Mouse (Mus musculus): ENCODE measurements around the gene Cxcr1. TPM values are rescaled to one million over a fixed set of nuclear protein-coding genes. Genes with fewer than 3 reads are reported as not detected.

The Cxcr1 gene
- not detected in 2 replicates for total RNA-seq (2014; rRNA removed; ENCODE audit: low replicate concordance)
- not detected in 2 replicates for polyA plus RNA-seq (2015; fragmentation: Nextera tagmentation; extraction: Ambion mirVana)

- Histone ChIP-seq H3K9me3 (replicated peaks; ENCODE audit: control insufficient read depth, low read length) (no peaks in the 10 kb centered on the region), H3K36me3 (replicated peaks; ENCODE audit: control insufficient read depth, insufficient read depth, low read length) (no peaks in the 10 kb centered on the region), H3K27me3 (ENCODE audit: control insufficient read depth, insufficient read depth, low read length) (no peaks in the 10 kb centered on the region), H3K4me1 (ENCODE audit: control insufficient read depth, insufficient read depth) (no peaks in the 10 kb centered on the region), H3K4me3 (ENCODE audit: low read depth, low read length) (no peak within 1 kb of the TSS), H3K9ac (replicated peaks; ENCODE audit: low read depth, low read length) (no peak within 1 kb of the TSS), H3K27ac (ENCODE audit: low read depth) (no peak within 1 kb of the TSS), H3K4me2 (ENCODE audit: low read depth, low read length) (no peak within 1 kb of the TSS)
- ATAC-seq (ENCODE audit: insufficient read depth, low read depth) (no peak), DNase-seq (ENCODE audit: low spot score) (no peak)
- 71% methylated on average over 8 of the region's 8 CpGs for WGBS
- no peak for TF ChIP-seq EP300 (IDR thresholded peaks at IDR 0.05; ENCODE audit: low read depth)
- TF ChIP-seq CTCF (IDR thresholded peaks at IDR 0.05; ENCODE audit: low read depth), result no peak
These were observed at the start of gene Cxcr1 for GRCm38 (mm10) chr1:74194445-74194844. Cxcr1 (minus strand) TSS chr1:74194631.

GRCm38 (mm10) chr1:74240832-74241231 lies 46.4 kb upstream of the Cxcr1 start:
- Histone ChIP-seq H3K9me3 (replicated peaks; ENCODE audit: control insufficient read depth, low read length) (no peaks in the 10 kb centered on the region), H3K4me1 (ENCODE audit: control insufficient read depth, insufficient read depth) (peaks cover 61% of the 10 kb centered on the region), H3K4me3 (ENCODE audit: low read depth, low read length) (no peak overlapping the region), H3K27me3 (ENCODE audit: control insufficient read depth, insufficient read depth, low read length) (no peaks in the 10 kb centered on the region), H3K9ac (replicated peaks; ENCODE audit: low read depth, low read length) (peak overlapping the region; percentile 44), H3K4me2 (ENCODE audit: low read depth, low read length) (peak overlapping the region; percentile 77), H3K36me3 (replicated peaks; ENCODE audit: control insufficient read depth, insufficient read depth, low read length) (no peaks in the 10 kb centered on the region), H3K27ac (ENCODE audit: low read depth) (peak overlapping the region; percentile 85)
- TF ChIP-seq CTCF (IDR thresholded peaks at IDR 0.05; ENCODE audit: low read depth), result no peak
- no peak for TF ChIP-seq EP300 (IDR thresholded peaks at IDR 0.05; ENCODE audit: low read depth)
- ATAC-seq (ENCODE audit: insufficient read depth, low read depth), result no peak
- DNase-seq (ENCODE audit: low spot score), result peak; percentile 27
- WGBS, result 25% methylated on average over 4 of the region's 4 CpGs

GRCm38 (mm10) chr1:74240311-74240710 lies 45.9 kb upstream of the Cxcr1 start:
- Histone ChIP-seq H3K27ac (ENCODE audit: low read depth) (peak overlapping the region; percentile 85), H3K9ac (replicated peaks; ENCODE audit: low read depth, low read length) (peak overlapping the region; percentile 44), H3K36me3 (replicated peaks; ENCODE audit: control insufficient read depth, insufficient read depth, low read length) (no peaks in the 10 kb centered on the region), H3K4me1 (ENCODE audit: control insufficient read depth, insufficient read depth) (peaks cover 60% of the 10 kb centered on the region), H3K4me3 (ENCODE audit: low read depth, low read length) (peak overlapping the region; percentile 95; the same call in 1 of the 2 replicates), H3K4me2 (ENCODE audit: low read depth, low read length) (peak overlapping the region; percentile 77), H3K27me3 (ENCODE audit: control insufficient read depth, insufficient read depth, low read length) (no peaks in the 10 kb centered on the region), H3K9me3 (replicated peaks; ENCODE audit: control insufficient read depth, low read length) (no peaks in the 10 kb centered on the region)
- peak; percentile 80 for DNase-seq (ENCODE audit: low spot score)
- ATAC-seq (ENCODE audit: insufficient read depth, low read depth), result no peak
- 6% methylated on average over 6 of the region's 6 CpGs for WGBS
- TF ChIP-seq EP300 (IDR thresholded peaks at IDR 0.05; ENCODE audit: low read depth) (no peak), CTCF (IDR thresholded peaks at IDR 0.05; ENCODE audit: low read depth) (no peak)

- WGBS, result 5% methylated on average over 11 of the region's 11 CpGs
- no peaks in the 10 kb centered on the region for H3K9me3 ChIP-seq (replicated peaks; ENCODE audit: control insufficient read depth, low read length)
- peak overlapping the region; percentile 42; the same call in 1 of the 2 replicates for H3K9ac ChIP-seq (replicated peaks; ENCODE audit: low read depth, low read length)
- no peaks in the 10 kb centered on the region for H3K36me3 ChIP-seq (replicated peaks; ENCODE audit: control insufficient read depth, insufficient read depth, low read length)
- ATAC-seq (ENCODE audit: insufficient read depth, low read depth) (no peak), DNase-seq (ENCODE audit: low spot score) (peak; percentile 28)
- H3K27ac ChIP-seq (ENCODE audit: low read depth), result peak overlapping the region; percentile 85
- H3K4me3 ChIP-seq (ENCODE audit: low read depth, low read length), result peak overlapping the region; percentile 95
- H3K27me3 ChIP-seq (ENCODE audit: control insufficient read depth, insufficient read depth, low read length), result no peaks in the 10 kb centered on the region
- peaks cover 54% of the 10 kb centered on the region for H3K4me1 ChIP-seq (ENCODE audit: control insufficient read depth, insufficient read depth)
- no peak for TF ChIP-seq EP300 (IDR thresholded peaks at IDR 0.05; ENCODE audit: low read depth)
- no peak for TF ChIP-seq CTCF (IDR thresholded peaks at IDR 0.05; ENCODE audit: low read depth)
- H3K4me2 ChIP-seq (ENCODE audit: low read depth, low read length), result peak overlapping the region; percentile 77
These were observed 45.2 kb upstream of the Cxcr1 start for GRCm38 (mm10) chr1:74239618-74240017.

GRCm38 (mm10) chr1:74239162-74239561 lies 44.7 kb upstream of the Cxcr1 start:
- ATAC-seq (ENCODE audit: insufficient read depth, low read depth) (no peak), DNase-seq (ENCODE audit: low spot score) (peak; percentile 13)
- TF ChIP-seq EP300 (IDR thresholded peaks at IDR 0.05; ENCODE audit: low read depth) (no peak), CTCF (IDR thresholded peaks at IDR 0.05; ENCODE audit: low read depth) (no peak)
- Histone ChIP-seq H3K4me2 (ENCODE audit: low read depth, low read length) (peak overlapping the region; percentile 77), H3K27ac (ENCODE audit: low read depth) (peak overlapping the region; percentile 85), H3K9ac (replicated peaks; ENCODE audit: low read depth, low read length) (peak overlapping the region; percentile 42; the same call in 1 of the 2 replicates), H3K27me3 (ENCODE audit: control insufficient read depth, insufficient read depth, low read length) (no peaks in the 10 kb centered on the region), H3K36me3 (replicated peaks; ENCODE audit: control insufficient read depth, insufficient read depth, low read length) (no peaks in the 10 kb centered on the region), H3K4me3 (ENCODE audit: low read depth, low read length) (peak overlapping the region; percentile 95), H3K9me3 (replicated peaks; ENCODE audit: control insufficient read depth, low read length) (no peaks in the 10 kb centered on the region), H3K4me1 (ENCODE audit: control insufficient read depth, insufficient read depth) (peaks cover 49% of the 10 kb centered on the region)
- WGBS, result 7% methylated on average over 7 of the region's 7 CpGs

GRCm38 (mm10) chr1:74238136-74238535 lies 43.7 kb upstream of the Cxcr1 start:
- peak overlapping the region; percentile 98; the same call in 1 of the 2 replicates for H3K9ac ChIP-seq (replicated peaks; ENCODE audit: low read depth, low read length)
- peaks cover 42% of the 10 kb centered on the region for H3K4me1 ChIP-seq (ENCODE audit: control insufficient read depth, insufficient read depth)
- peak; percentile 19 for DNase-seq (ENCODE audit: low spot score)
- H3K4me3 ChIP-seq (ENCODE audit: low read depth, low read length), result peak overlapping the region; percentile 95
- H3K36me3 ChIP-seq (replicated peaks; ENCODE audit: control insufficient read depth, insufficient read depth, low read length), result no peaks in the 10 kb centered on the region
- peak overlapping the region; percentile 77 for H3K4me2 ChIP-seq (ENCODE audit: low read depth, low read length)
- TF ChIP-seq EP300 (IDR thresholded peaks at IDR 0.05; ENCODE audit: low read depth), result no peak
- TF ChIP-seq CTCF (IDR thresholded peaks at IDR 0.05; ENCODE audit: low read depth), result no peak
- 45% methylated on average over 1 of the region's 1 CpGs for WGBS
- ATAC-seq (ENCODE audit: insufficient read depth, low read depth), result no peak
- no peak overlapping the region for H3K27ac ChIP-seq (ENCODE audit: low read depth)
- no peaks in the 10 kb centered on the region for H3K27me3 ChIP-seq (ENCODE audit: control insufficient read depth, insufficient read depth, low read length)
- no peaks in the 10 kb centered on the region for H3K9me3 ChIP-seq (replicated peaks; ENCODE audit: control insufficient read depth, low read length)
